Mouse (Mus musculus): ENCODE data around the gene Brd9.
A peak's percentile ranks its signal among the peaks of the same experiment; 100 is the strongest.

The Brd9 gene

DNA sequence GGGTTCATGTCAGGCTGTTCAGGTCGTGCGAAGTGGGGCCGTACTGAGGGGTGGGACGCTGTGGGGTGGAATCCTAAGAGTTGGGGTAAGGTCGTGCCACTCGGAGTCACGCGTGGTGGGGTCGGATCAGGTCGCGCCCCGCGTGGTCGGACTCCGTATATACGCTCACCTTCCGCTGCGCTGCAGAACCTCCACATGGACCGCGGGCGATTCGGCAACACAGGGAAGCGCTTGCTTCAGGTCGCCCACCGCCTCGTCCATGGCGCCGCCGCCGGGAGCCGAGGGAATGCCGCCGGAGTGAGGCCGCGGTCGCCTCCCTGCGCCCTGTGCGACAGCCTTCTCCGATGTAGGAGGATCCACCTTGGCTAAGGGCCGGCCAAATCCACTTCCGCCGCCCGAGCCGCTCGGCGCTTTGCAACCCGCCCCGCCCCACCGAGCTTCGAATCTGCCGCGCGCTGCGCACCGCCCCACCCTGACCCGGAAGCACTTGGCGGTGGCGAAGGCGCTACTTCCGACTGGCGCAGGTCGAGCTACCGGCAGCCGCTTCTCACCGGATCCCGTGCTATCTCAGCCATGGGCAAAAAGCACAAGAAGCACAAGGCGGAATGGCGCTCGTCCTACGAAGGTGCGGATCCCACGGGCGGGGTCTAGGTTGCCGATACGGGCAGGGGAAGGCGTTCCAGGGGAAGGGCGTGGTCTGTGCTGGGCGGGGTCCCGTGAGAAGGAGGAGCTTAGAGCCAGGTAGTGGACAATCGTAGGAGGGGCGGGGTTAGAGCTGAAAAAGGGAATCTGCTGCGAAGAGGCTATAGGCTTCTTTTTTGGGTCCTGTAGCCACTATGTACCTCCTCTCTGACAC is at the start of gene Brd9, which contains the start of gene Trip13:
TSS of gene Brd9 (plus strand) at position 491 of the 856 bp plus-strand sequence.
TSS of gene Trip13 (minus strand) at position 464 of the 856 bp plus-strand sequence.
- DNase-seq: peak; percentile 94

DNA sequence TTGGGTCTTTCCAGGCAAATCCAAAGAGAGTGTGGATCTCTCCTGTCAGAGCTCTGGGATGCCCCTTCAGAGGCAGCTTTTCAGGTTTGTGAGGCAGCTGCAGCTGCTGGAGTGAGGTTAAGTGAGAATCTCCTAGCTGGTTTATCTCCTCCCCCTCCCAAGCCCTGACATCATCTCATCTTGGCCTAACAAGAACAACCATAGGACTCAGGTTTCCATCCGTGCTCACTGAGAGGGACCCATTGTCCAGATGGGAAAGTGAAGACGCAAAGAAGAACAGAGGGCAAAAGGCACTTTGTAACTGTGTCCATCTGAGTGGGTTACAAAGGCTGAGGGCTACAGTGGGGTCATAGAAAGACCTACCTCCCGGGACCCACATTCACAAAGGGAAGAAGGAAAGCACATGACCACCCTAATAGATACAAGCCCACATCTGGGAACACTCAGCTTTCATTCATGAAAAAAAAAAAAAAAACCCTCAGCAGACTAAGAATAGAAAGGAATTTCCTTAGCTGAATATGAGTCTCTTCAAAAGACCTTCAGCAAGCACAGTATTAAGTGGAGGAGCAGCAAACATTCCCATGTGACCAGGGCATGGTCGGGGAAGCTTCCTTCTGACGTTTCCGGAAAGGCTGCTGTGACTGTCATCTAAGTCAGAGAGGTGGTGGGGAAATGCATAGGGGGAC is 45.0 kb upstream of the Brd9 start:
- no peak for DNase-seq

DNA sequence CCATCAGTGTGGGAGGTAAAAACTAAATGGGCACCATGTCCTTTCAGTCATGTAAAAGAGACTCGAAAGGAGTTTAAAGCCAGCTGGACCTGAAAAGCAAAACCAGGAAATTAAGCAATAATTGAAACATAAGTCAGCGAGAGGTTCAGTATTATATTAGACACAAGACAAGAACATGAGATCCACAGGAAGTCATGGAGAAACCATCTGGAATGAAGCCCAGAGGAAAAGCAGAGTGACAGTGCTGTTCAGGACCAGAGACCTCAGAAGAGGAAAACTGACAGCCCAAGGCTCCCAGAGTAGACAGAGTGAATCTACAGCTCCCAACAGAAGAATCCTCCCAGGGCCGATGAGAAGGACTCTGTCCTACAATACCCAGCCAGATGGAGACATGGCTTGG is 40.0 kb upstream of the Brd9 start:
- no peak for DNase-seq

DNA sequence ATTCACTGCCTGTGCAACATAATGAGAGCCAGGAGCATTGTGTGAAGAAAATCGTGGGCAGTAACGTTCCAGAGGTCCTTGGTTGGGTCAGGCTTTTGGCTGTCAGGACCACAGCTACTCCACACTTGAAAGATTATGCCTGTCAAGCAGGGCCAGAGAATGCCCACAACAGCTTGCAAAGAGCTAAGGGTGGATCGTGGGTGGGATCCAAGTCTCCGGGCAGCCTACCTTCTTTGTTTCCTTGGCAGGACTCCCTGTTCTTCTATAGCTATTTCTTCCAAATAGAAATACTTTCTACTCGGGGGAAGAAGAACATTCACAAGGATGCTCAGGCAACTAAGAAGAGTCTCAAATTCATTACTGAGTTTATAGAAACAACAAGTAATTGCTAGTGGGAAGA is 30.5 kb upstream of the Brd9 start:
- DNase-seq: no peak

DNA sequence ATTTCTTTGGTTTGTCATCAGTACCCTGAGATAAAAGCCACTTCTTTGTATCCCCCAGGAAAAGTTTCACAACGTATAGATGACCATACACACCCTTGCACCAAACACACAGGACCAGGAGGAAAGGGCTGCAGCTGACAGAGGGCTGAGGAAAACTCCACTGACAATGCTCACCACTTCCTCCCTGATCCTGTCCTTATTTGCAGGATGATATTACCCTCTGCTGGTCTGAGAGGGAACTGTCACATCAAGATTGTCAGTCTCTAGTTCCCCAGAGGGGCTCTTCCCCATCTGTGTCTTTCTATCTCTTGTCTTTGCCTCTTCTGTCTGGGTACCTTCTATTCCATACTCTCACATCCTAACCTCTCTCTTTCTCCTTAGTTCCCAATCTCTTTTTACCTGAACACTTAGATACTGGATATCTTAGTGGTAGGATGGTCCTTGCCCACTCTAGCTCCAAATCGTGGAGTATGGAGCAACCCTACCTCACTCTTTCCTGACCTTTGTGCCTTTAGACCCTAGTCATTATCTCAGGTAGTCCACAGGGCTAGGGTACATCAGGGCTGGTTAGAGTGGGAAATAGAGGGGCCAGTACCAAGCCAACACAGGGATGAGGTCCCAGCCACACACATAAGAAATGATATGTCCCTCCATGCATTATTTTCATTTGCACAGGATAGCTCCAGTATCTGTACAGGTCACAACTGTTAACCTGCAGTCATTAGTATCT is 29.8 kb upstream of the Brd9 start:
- peak; percentile 60 for DNase-seq

DNA sequence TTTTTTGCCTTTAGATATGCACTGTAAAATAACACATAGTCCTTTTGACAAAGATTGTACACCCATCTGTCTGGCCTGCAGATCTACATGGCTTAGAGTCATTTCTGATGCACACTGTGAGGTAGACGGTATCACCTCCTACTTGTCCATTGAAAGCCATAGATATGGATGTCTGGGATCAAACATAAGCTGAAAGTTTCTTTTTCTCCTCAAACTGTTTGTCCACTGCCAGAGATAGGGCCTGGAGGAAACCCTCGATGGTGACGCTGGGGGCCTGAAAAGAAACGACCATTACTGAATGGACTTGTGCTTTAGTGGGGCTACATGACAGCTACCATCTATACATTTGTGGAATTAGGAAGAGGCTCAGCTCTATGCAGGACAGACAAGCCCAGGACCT is 24.5 kb upstream of the Brd9 start:
- no peak for DNase-seq

DNA sequence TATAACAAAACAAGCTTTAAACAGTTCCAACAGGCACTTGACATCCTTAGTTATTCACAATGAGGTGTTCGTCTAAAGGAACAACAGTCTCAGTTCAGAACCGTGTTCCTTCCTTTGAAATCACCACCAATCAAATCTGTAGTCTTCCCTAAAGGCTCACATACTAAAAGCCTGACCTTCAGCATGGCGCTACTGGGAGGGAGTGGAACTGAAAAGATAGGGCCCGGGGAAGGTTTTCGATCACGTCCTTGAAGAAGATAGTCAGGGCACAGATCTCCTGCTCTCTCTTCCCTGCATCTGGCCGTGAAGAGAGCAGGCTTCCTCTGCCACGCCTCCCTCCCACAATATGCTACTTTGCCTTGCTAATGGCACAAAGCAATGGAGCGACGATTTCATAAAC is 5.4 kb upstream of the Brd9 start:
- DNase-seq: no peak

DNA sequence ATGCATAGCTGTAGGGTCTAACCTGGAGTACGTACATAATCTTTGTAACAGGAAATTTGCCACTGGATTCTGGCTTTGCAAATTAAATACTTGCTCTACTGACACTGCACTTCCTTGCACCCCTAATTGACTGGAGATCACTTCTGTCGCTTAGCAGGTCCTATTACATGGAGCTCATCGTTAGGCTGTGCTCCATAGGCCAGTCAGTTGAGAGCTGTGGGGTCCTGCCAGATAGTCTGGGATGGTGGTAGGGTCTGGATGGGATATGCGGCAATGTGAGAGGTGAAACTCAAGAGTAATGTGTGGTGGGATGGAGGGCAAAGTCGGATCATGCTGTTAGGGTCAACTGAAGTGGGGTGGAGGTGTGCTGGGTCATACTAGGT is 682 bp upstream of the Brd9 start:
- DNase-seq: no peak

DNA sequence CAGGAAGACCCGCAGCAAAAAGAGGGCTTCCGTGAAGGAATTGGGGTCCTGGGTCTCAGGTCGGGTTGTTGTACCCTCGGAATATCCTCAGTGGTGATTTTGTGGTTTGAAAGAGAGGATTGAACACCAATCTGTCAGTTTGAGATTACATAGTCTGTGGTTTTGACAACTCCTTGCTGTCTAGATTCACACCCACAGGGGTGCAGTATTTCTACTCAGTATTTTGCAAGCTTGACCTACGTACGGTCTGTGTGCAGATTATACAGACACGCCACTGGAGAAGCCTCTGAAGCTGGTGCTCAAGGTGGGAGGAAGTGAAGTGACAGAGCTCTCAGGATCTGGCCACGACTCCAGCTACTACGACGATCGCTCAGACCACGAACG is 558 bp downstream of the Brd9 start:
- DNase-seq: no peak

DNA sequence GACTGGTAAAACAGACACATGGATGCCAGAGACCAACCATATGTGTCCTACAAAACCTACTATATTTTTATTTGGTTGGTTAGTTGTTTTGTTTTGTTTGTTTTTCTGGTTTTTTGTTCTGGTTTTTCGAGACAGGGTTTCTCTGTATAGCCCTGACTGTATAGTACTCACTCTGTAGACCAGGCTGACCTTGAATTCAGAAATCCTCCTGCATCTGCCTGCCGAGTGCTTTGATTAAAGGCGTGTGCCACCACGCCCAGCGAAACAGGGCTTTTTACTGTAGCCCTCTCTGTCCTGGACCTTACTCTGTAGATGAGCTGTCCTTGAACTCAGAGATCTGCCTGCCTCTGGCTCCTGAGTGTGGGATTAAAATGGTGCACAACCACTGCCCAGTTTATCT is 1.5 kb downstream of the Brd9 start:
- DNase-seq: no peak

DNA sequence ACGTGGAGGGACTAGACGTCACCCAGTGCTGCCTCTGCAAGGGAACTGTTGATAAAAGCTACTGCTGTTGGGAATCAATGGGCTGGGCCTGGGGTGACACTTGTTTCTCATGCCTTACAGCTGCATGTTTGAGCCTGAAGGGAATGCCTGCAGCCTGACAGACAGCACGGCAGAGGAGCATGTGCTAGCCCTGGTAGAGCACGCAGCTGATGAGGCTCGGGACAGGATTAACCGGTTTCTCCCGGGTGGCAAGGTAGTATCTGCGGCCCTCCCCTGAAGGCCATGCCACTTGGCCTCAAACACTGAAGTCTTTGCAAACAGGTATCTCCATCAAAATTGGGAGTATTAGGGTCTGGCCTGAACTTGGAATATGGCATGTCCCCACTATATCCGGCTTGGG is 7.0 kb downstream of the Brd9 start:
- no peak for DNase-seq

DNA sequence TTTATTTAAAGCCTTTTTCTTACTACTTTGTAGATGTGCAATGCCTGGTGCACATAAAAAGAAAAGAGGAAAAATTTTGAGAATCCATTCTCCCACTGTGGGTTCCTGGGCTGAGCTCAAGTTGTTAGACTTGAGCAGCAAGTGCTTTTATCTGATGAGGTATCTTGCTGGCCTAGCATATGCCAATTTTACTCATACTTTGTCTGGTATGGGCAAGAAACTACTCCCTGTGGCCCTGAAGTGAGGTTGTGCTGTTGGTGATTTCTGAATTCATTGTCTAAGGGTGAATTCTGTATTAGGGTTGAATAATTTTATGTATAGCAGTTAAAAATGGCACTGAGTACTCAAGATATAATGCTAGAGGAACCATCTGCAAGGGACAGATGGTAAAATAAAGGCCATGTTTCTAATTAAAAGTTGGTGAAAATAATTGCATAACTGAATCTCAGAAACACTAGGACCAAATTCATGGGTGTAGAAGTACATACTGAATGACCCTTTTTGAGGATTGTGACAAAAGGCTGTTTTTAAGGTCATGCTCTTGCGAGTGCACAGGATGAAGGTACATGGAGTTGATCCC is 16.0 kb downstream of the Brd9 start:
- no peak for DNase-seq

DNA sequence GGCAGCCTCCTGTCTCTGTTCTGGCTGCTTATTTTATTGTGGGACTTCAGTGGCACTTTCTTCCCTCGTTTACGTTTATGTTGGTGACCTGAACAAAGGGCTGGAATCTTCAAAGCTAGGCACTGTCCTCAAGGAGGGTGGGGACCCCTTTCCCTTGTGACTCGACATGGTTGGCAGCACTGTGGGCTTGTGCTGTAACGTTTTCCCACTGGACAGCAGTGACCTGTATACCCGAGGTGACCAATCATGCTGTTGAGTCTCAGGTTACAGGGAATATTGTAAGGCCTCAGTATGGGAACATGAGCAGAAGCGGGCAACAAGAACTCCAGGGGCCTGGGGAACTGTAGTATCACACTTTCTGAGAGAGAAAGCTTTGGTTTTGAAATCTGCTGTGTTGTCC is 17.1 kb downstream of the Brd9 start:
- DNase-seq: no peak

DNA sequence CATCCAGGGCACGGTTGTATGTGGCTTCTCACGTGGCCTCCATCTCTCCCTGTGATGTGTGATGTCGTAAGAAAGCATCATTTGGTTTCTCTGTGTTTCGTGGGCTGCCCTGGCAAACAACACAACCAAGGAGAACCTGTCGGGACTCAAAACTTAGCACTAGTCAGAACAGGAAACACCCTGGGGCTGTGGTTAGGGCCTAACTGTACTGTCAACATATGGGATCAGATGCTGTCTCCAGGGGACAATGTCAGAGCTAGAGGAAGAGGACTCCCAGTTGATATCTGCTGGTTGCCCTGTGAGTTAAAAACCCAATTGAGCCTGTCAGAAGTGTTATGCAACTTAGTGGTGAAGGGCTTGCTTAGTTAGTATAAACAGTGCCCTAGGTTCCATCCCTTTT is 17.9 kb downstream of the Brd9 start:
- DNase-seq: no peak

DNA sequence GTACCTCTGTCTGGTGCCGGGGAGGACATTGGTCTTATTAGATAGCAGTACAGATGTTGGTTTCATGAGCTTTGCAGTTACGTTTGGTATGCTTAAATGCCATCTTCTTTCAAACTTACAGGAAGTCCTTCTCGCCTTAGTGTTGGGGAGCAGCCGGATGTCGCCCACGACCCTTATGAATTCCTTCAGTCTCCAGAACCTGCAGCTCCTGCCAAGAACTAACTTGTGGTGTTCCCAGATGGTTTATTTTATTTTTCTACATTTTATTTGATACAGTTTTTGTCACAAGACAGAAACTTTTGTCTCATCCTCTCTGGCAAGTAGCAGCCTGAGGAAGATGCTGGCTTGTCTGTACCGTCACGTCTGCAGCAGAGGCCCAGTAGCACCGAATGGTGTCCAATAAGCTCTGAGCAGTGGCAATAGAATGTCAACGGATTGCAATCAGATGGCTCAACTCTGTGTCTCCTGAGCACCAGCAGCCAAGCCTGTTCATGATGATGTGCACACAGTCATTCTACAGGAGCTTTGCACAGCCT is 22.6 kb downstream of the Brd9 start:
- DNase-seq: no peak

DNA sequence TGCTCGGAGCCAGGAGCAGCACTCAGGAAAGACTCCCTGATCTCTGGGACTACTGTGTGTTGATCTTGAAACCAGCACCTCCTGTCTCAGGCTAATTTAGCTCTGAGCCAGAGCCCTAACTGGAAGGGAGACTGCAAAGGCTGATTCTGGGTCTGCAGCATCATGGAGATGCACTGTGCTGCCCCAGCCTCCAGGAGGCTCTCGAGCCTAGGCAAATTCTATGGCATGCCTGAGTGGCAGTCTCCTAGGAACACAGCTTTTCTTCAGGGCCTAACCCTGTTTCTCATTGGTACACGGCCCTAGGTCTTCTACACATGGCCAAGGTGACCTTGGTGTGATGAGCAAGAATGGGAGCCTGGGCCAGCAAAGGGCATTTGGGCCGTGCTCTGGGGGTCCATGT is 23.6 kb downstream of the Brd9 start:
- no peak for DNase-seq

DNA sequence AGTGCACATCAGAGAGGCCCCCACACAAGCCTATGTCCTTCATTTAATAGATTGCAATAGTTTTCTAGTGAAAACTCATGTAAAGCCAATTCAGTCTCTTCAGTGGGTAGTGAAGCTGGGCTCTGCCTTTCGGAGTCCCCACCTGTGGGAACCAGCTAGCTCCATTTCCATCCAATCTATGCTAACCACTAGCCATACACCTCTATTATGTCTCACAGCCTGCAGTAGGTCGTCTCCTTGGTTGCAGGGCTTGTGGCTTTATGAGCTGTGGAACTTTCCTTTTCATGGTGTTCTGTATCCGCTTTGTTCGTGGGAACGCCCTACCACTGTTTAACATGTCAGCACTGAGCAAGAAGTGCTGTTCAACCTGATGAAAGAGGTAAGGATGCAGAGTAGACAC is 25.9 kb downstream of the Brd9 start, which contains the start of gene Zdhhc11:
TSS of gene Zdhhc11 (plus strand) at position 301 of the 400 bp plus-strand sequence.
- DNase-seq: no peak

DNA sequence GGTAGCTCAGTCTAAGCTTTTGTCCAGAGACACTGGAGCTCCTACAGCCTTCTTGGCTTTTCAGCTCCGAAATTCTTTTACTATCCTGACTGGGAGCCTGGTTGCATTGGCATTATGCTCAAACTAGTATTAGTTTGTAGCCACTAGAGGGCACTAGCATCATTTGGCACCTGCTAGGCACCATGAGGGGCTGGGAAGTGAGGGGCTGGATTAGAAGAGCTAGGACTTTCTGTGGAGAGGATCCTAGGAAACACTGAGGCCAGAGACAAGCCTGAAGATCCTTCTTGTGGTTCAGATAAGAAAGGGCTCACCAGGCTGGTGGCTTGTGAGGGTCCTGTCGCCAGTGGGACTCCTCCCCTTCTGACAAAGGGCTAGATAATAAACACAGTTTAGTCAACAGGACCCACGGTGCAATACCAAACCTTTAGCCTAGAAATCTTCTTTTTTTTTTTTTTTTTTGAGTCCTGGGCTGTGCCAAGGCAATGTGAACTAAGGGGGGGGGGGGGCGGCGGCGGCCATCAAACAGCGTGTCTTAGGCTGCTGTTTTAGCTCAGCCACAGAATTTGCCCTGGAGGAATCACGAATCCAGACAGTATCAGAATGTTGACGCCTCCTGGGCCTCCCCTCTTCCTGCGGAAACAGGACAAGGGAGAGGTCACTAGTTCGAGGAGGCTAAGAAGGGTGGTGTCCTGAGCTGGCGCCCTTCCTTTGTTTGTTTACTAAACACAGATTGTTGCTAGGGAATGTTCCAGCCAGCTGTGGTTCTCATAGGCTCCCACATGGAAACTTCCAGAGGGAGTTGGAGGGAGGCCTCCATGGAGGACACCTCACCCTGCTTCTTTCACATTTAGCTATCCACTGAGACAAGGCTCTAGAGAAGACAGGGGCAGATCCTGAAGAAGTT is 33.2 kb downstream of the Brd9 start:
- peak; percentile 74 for DNase-seq

DNA sequence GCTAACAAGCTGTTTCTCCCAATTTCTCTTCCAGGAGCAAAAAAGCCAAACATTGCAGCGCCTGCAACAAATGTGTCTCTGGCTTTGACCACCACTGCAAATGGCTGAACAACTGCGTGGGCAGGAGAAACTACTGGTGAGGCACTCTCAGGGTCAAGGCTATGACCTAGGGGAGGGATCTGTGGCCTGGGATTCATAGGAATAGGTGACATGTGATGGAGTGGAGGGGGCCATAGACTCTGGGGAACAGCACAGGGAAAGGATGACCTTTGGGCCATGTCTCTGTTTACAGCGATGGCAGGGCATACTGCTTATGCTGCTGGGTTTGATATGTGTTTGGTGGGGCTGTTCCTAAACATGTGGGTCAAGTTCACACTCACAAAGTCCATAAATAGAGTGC is 36.9 kb downstream of the Brd9 start:
- DNase-seq: no peak

DNA sequence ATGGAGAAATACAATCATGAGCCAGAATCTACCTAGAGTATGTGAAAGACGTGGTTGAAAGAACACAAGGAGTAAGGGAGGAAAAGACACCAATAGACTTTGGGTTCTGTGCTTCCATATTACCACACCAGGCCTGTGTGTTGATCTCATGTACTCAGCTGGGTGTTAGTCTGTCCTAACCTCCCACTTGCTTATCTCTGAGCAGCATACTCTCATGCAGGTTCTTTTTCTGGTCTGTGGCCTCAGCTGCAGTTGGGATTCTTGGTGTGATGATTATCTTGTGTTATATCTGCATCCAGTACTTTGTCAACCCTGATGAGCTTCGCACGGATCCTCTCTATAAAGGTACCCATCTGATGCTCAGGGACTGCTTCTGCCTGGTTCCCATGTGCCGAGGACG is 39.3 kb downstream of the Brd9 start:
- no peak for DNase-seq

DNA sequence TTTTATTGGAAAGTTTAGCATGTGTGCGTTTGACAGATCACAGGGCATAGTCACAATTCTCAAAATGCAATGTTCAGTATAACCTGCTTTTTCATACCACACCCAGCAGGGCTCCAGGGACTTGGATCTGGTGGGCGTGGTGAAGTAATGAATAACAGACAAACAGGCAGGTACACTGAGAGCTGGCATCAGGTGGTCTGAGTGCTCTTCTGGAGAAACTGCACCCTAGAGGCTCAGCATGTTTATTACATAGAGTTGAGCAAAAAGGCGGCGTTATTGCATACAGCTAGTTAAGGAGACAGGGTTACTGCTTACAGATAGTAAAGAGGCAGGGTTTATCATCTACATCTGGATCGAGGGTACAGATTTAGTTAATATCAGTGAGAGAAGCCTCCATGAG is 52.7 kb downstream of the Brd9 start:
- no peak for DNase-seq

DNA sequence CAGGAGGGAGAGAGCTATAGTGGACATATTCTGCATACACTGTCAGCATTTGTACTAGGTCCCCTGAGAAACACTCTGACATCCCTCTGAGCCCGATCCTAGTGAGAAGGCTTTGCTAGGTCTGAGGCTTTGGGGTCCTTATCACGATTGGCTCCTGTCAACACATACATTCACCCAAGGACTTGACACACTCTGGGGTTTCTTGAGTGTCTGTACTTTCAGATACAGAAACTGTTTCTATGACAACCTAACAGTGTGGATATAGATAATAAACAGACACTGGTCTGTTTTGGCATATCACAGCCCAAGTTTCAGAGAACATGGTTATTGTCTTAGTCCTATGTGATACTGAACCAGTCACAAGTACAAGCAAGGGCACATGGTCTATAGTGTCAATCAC is 53.1 kb downstream of the Brd9 start:
- DNase-seq: no peak

All from retina, postnatal 1 day (tissue).